Mouse (Mus musculus): ENCODE results near the gene Thegl. TPM values are rescaled to one million over a fixed set of nuclear protein-coding genes. Genes with fewer than 3 reads are reported as not detected.
"Not testable (repeated sequence)": the region's sequence is repeated elsewhere in the genome, so short reads cannot be mapped to it uniquely, and the experiment has no call there.

The Thegl gene
- total and polyA plus RNA-seq, 3 experiments, result not detected

GRCm38 (mm10) chr5:76971115-76971514 is 44.7 kb upstream of the Thegl start:
- not testable (repeated sequence) for H3K27me3 ChIP-seq (ENCODE audit: control insufficient read depth in 1 of 2, insufficient read depth in 2 of 2, low read length in 2 of 2); H3K9ac ChIP-seq (ENCODE audit: control insufficient read depth, low read depth, low read length, poor library complexity, severe bottlenecking); H3K27ac ChIP-seq (ENCODE audit: control insufficient read depth, low read depth, low read length); H3K9me3 ChIP-seq (replicated peaks; ENCODE audit: insufficient read depth, low read length); H3K4me3 ChIP-seq (ENCODE audit: control insufficient read depth in 1 of 2, insufficient read depth in 1 of 2, low read depth in 2 of 2, low read length in 2 of 2)
- Histone ChIP-seq H3K36me3 (ENCODE audit: control insufficient read depth in 1 of 2, insufficient read depth in 2 of 2, low read length in 2 of 2) (peaks cover 17% of the 10 kb centered on the region in 2 experiments), H3K4me1 (ENCODE audit: control insufficient read depth in 1 of 2, insufficient read depth in 2 of 2, low read length in 2 of 2) (peaks cover 5 to 10% of the 10 kb centered on the region in 2 experiments; a peak in 3 of 4 replicates), H3K79me2 (ENCODE audit: control insufficient read depth, insufficient read depth, low read length, poor library complexity) (peaks cover 16% of the 10 kb centered on the region)
- TF ChIP-seq TAL1 (IDR thresholded peaks at IDR 0.05; ENCODE audit: low read length), result peak; percentile 37
- TF ChIP-seq EP300 (IDR thresholded peaks at IDR 0.05; ENCODE audit: low read depth in 1 of 2, low read length in 2 of 2), result peak in 1 of 2 experiments; percentile 24; a peak in 1 of 4 replicates
- peak; percentile 35; the same call in 1 of the 2 replicates for TF ChIP-seq GATA1 (IDR thresholded peaks at IDR 0.05; ENCODE audit: low read depth, low read length)
- TF ChIP-seq RCOR1 (IDR thresholded peaks at IDR 0.05; ENCODE audit: low read depth, low read length), result peak; percentile 76
- peak; percentile 54 for DNase-seq (ENCODE audit: low read depth, low spot score)

GRCm38 (mm10) chr5:76973488-76973887 is 42.3 kb upstream of the Thegl start:
- H3K9me3 ChIP-seq (replicated peaks; ENCODE audit: insufficient read depth, low read length), result no peaks in the 10 kb centered on the region
- peak overlapping the region; percentile 75 for H3K9ac ChIP-seq (ENCODE audit: control insufficient read depth, low read depth, low read length, poor library complexity, severe bottlenecking)
- peak; percentile 81 for DNase-seq (ENCODE audit: low read depth, low spot score)
- H3K79me2 ChIP-seq (ENCODE audit: control insufficient read depth, insufficient read depth, low read length, poor library complexity), result peaks cover 26% of the 10 kb centered on the region
- TF ChIP-seq UBTF (IDR thresholded peaks at IDR 0.05; ENCODE audit: borderline replicate concordance, insufficient read depth, low read depth, low read length) (no peak), SMC3 (IDR thresholded peaks at IDR 0.05; ENCODE audit: low read depth, low read length) (no peak), MAFK (IDR thresholded peaks at IDR 0.05; ENCODE audit: borderline replicate concordance, low read depth, low read length) (no peak), MAX (IDR thresholded peaks at IDR 0.05; ENCODE audit: low read length) (no peak; the same call in 1 of the 2 replicates), ZKSCAN1 (IDR thresholded peaks at IDR 0.05; ENCODE audit: low read depth, low read length) (no peak), MYB (IDR thresholded peaks at IDR 0.05; ENCODE audit: low read depth, low read length) (no peak), TAL1 (IDR thresholded peaks at IDR 0.05; ENCODE audit: low read length) (no peak), MXI1 (IDR thresholded peaks at IDR 0.05; ENCODE audit: low read depth, low read length) (no peak), USF2 (IDR thresholded peaks at IDR 0.05; ENCODE audit: borderline replicate concordance in 1 of 2, insufficient read depth in 1 of 2, low read depth in 1 of 2, low read length in 2 of 2) (no peak), MAZ (IDR thresholded peaks at IDR 0.05; ENCODE audit: low read depth, low read length) (no peak), ELF1 (IDR thresholded peaks at IDR 0.05; ENCODE audit: low read depth, low read length) (peak; percentile 60; the same call in 1 of the 2 replicates), RAD21 (IDR thresholded peaks at IDR 0.05; ENCODE audit: low read depth, low read length) (no peak), SIN3A (IDR thresholded peaks at IDR 0.05; ENCODE audit: low read length) (peak; percentile 66), KAT2A (conservative IDR thresholded peaks at IDR 0.05; ENCODE audit: low read depth, low read length) (no peak)
- H3K4me1 ChIP-seq (ENCODE audit: control insufficient read depth in 1 of 2, insufficient read depth in 2 of 2, low read length in 2 of 2), result peaks cover 5 to 10% of the 10 kb centered on the region in 2 experiments; a peak in 3 of 4 replicates
- H3K4me3 ChIP-seq (ENCODE audit: control insufficient read depth in 1 of 2, insufficient read depth in 1 of 2, low read depth in 2 of 2, low read length in 2 of 2), result peak overlapping the region; percentile 99
- no peak overlapping the region for H3K27ac ChIP-seq (ENCODE audit: control insufficient read depth, low read depth, low read length)
- peaks cover 16 to 24% of the 10 kb centered on the region in 2 experiments for H3K36me3 ChIP-seq (ENCODE audit: control insufficient read depth in 1 of 2, insufficient read depth in 2 of 2, low read length in 2 of 2)
- no peaks in the 10 kb centered on the region for H3K27me3 ChIP-seq (ENCODE audit: control insufficient read depth in 1 of 2, insufficient read depth in 2 of 2, low read length in 2 of 2)

Measured in MEL (cell line).